Mouse (Mus musculus): ENCODE data around the gene Golph3. TPM values are rescaled to one million over a fixed set of nuclear protein-coding genes. Genes with fewer than 3 reads are reported as not detected.

Golph3 gene
- total RNA-seq, 2 experiments from 2014 or later: 105 TPM

GRCm38 (mm10) chr15:12317290-12317689, 4.0 kb upstream of the Golph3 start:
- DNase-seq (ENCODE audit: low spot score in 2 of 2): no peak

GRCm38 (mm10) chr15:12318451-12318850, 2.8 kb upstream of the Golph3 start:
- no peak for DNase-seq (ENCODE audit: low spot score in 2 of 2)

DNA sequence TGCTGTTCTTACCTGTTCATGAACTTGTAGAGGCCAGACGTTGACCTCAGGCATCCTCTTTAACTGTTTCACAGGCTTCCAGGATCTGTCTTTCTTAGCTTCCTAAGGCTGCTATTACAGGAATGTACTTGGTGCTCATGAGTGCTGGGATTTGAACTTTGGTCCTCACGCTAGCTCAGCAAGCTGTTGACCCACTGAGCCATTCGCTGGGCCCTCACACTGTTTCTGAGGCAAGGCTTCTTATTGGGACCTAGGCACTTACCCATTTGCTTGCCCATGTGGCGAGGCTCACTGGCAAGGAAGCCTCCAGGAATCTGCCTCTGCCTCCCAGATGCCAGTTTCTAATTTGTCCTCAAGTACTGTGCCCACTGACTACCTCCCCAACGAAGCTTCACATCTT, 1.4 kb upstream of the Golph3 start:
- no peak for DNase-seq (ENCODE audit: low spot score in 2 of 2)

- DNase-seq (ENCODE audit: low spot score in 2 of 2): no peak
Observed at GRCm38 (mm10) chr15:12320441-12321090, 684 bp upstream of the Golph3 start.

DNA sequence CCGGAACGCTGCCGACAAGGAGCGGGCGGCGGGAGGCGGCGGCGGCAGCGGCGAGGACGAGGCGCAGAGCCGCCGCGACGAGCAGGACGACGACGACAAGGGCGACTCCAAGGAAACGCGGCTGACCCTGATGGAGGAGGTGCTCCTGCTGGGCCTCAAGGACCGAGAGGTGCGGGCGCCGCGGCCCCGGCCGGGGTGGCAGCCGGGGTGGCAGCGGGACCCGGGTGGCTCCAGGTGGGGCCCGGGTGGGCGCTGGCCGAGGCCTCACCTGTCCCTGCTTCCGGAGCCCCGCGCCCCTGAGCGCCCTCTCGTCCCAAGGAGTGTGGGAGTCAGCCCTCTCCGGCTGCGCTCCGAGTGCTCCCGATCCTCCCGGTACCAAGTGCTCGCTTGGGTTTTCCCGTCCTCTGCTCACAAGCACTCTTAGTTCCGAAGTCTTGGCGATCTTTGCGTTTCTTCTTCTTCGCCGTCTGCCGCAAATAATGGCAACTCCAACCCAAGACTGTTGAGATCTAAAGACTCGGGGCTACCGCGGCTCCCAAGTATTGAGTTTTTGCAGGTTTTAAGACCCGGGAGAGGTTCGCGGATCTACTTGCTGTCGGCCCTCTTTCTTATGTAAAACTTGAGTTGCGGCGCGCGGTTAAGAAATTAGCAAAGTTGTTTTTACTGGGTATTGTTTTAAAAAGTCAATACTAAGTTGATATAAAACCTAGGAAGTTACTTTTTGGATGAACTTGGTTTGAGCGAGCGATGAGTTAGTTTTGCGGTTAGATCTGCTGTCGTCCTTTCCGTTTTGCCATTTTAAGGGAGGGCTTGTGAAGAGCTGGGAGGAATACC, 755 bp downstream of the Golph3 start, which contains the start of gene 1810049J17Rik:
TSS of gene 1810049J17Rik (minus strand) at position 112 of the 834 bp plus-strand sequence.
- DNase-seq (ENCODE audit: low spot score in 2 of 2): peak; percentile 21 to 45

GRCm38 (mm10) chr15:12322676-12323402, 1.6 kb downstream of the Golph3 start:
- DNase-seq (ENCODE audit: low spot score in 2 of 2): no peak

- DNase-seq (ENCODE audit: low spot score in 2 of 2): no peak
Observed at GRCm38 (mm10) chr15:12324326-12324725, 3.1 kb downstream of the Golph3 start.

GRCm38 (mm10) chr15:12330389-12330788, 9.1 kb downstream of the Golph3 start:
- DNase-seq (ENCODE audit: low spot score in 2 of 2): no peak

- DNase-seq (ENCODE audit: low spot score in 2 of 2): no peak
Observed at GRCm38 (mm10) chr15:12330892-12331291, 9.6 kb downstream of the Golph3 start.

- no peak for DNase-seq (ENCODE audit: low spot score in 2 of 2)
Observed at GRCm38 (mm10) chr15:12331300-12331699, 10.1 kb downstream of the Golph3 start.

DNA sequence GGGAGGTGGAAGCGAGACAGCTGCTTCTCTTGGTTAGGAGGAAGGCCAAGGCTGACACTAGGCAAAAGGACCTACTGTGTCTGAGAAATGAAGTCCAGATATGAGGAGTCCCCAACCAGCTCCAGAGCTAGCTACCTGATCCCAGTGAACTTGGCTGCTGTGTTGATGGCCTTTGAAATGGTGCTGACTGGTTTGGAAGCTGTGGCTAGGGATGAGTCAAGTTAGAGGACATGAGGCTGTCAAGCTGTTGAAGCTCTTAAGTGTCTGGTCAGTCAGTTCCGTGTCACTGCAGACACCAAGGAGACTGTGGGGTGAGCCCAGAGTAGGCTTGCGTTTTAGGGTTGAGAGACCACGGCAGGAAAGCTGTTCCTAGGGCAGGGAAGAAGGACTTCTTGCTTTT, 13.1 kb downstream of the Golph3 start:
- no peak for DNase-seq (ENCODE audit: low spot score in 2 of 2)

GRCm38 (mm10) chr15:12337030-12337778, 16.0 kb downstream of the Golph3 start:
- no peak for DNase-seq (ENCODE audit: low spot score in 2 of 2)

DNA sequence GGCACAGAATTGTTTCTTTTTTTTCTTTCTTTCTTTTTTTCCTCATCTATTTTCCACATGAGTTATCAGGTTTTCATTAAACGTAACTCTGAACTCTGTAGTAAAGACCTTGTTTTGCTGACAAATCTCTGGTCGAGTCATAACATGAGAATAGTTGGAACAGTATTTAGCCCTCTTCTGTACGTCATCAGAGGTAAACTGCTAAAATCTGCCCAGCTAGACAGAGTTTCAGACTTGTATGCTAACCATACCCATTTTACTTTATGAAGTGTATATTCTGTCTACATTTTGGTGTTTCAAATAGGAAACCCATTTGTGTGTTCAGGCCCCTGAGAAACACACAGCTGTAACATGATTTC, 16.5 kb downstream of the Golph3 start:
- DNase-seq (ENCODE audit: low spot score in 2 of 2): no peak

DNA sequence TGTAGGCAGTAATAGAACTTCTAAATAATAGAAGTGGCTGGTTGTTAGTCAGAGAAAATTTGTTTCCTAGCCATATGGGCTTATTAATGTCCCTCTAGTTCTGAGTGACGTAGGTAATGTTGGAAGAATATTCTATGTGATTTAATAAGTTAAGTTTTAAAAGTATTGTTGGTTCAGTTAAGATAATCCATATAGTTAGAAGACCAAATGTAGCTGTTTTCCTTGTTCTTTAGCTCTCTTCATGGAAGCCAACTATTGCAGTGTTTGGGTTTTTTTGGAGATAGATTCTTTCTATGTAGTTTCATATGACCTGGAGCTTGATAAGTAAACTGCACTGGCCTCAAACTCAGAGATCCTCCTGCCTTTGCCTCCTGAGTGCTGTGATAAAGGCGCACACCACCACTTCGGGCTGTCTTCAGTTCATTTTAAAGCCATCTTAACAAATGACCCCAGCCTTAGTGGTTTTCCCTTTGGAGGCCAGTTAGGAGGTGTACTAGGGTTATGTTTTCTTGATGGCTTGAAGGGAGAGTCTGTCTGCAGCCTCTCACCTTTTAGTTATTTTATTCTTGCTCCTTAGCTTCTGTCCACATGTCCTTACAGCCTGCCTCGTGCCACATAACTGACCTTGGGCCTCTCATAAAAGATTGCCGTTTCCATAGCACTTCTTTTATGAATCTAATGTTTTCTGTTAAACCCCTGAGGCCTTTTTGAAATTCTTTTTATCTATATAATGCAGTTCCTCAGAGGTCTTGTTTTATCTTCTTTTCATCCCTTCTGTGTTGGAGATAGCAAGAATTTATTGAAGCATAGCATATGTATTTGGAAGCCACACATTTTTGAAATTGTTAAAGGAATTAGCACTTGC, 19.5 kb downstream of the Golph3 start:
- DNase-seq (ENCODE audit: low spot score in 2 of 2): no peak

GRCm38 (mm10) chr15:12341401-12341758, 20.1 kb downstream of the Golph3 start:
- DNase-seq (ENCODE audit: low spot score in 2 of 2): no peak

DNA sequence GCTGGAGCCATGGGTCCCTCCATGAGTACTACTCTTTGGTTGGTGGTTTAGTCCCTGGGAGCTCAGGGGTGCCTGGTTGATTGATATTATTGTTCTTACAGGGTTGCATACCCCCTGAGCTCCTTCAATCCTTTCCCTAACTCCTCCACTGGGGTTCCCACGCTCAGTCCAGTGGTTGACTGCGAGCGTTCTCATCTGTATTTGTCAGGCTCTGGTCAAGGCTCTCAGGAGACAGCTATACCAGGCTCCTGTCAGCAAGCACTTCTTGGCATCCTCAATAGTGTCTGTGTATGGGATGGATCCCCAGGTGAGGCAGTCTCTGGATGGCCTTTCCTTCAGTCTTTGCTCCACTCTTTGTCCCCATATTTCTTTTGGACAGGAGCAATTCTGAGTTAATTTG, 25.7 kb downstream of the Golph3 start:
- no peak for DNase-seq (ENCODE audit: low spot score in 2 of 2)

DNA sequence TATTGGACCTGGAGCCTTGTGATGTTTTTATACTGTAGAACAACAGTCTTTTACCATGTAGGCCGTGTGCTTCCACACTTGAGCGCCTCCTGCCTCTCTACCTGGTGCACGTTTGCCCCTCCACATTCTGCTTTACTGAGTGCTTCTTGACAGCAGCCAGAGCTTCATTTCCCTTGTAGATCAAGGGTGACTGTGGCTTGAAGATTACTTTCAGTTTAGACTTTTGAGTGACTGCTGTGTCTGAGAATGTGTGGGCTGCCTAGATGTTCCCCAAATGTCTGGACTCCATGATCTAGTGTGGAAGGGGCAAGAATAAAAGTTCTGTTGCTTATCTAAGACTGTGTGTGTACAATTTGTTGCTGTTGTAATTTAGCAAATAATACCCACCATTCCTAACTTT, 27.7 kb downstream of the Golph3 start:
- no peak for DNase-seq (ENCODE audit: low spot score in 2 of 2)

- DNase-seq (ENCODE audit: low spot score in 2 of 2): no peak
Observed at GRCm38 (mm10) chr15:12349840-12350239, 28.6 kb downstream of the Golph3 start.

GRCm38 (mm10) chr15:12351470-12351869, 30.2 kb downstream of the Golph3 start:
- no peak for DNase-seq (ENCODE audit: low spot score in 2 of 2)

DNA sequence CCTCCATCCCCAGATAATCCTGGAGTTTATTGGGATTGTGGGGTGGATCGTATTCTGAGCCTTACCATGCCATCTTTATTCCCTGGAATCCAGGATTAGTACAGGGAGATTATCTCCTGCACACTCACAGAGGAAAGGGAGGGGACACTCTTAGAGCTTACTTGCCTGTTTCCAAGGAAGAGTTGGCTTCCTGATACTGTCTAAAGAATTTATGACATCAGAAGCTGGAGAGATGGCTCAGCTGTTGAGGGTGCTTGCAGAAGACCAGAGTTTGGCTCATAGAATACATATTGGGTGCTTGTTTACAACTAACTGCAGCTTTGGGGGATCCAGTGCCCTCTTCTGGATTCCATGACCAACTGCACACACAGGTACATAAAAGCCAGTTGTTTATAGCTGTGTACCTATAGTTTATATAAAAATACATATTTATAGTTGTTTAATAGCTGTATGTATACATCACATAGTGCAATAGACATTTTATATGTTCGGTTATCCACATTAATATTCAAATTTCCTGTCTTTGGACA, 33.1 kb downstream of the Golph3 start:
- DNase-seq (ENCODE audit: low spot score in 2 of 2): no peak

Data from left cerebral cortex, adult 18-20 months (tissue).